Mouse (Mus musculus) midbrain, embryonic 11.5 days (tissue): ENCODE data around the gene Dao. TPM values are rescaled to one million over a fixed set of nuclear protein-coding genes. Genes with fewer than 3 reads are reported as not detected.
A peak's percentile ranks its signal among the peaks of the same experiment; 100 is the strongest.

ENCODE experiments used
- ATAC-seq: fragments of 200-750 bp; cut with Nextera tagmentation; 2 replicates; pipeline ENCODE4 v1.8.0; 2017; ENCODE audit warnings: moderate TSS enrichment, moderate library complexity; ENCODE audit not compliant: low FRiP score
- DNase-seq: peaks from one replicate; pipeline ENCODE4 v3.0.0; 2015; ENCODE audit warnings: low spot score; ENCODE audit errors: missing footprints
- H3K27ac ChIP-seq: fragments of 300-500 bp; sonication (generic); 2 replicates; pipeline ENCODE4 v1.5.1; 2014; ENCODE audit warnings: low read depth, low read length
- H3K27me3 ChIP-seq: fragments of 300-500 bp; sonication (generic); 2 replicates; pipeline ENCODE4 v1.6.1; 2014; ENCODE audit warnings: mild to moderate bottlenecking, low read length, moderate library complexity, mixed read lengths; ENCODE audit not compliant: control insufficient read depth, insufficient read depth
- H3K36me3 ChIP-seq: fragments of 300-500 bp; sonication (generic); 2 replicates; pipeline ENCODE4 v1.6.1; 2014; ENCODE audit warnings: mild to moderate bottlenecking, low read length, moderate library complexity, mixed read lengths; ENCODE audit not compliant: control insufficient read depth, insufficient read depth
- H3K4me1 ChIP-seq: fragments of 300-500 bp; sonication (generic); 2 replicates; pipeline ENCODE4 v1.6.1; 2014; ENCODE audit warnings: low read length; ENCODE audit not compliant: control insufficient read depth, insufficient read depth
- H3K4me2 ChIP-seq: fragments of 300-500 bp; sonication (generic); 2 replicates; pipeline ENCODE4 v1.6.1; 2014; ENCODE audit warnings: mild to moderate bottlenecking, moderate library complexity
- H3K4me3 ChIP-seq: fragments of 300-500 bp; sonication (generic); 2 replicates; pipeline ENCODE4 v1.5.1; 2014; ENCODE audit warnings: low read depth, low read length
- H3K9ac ChIP-seq: fragments of 300-500 bp; sonication (generic); 2 replicates; pipeline ENCODE4 v1.6.1; 2014; ENCODE audit warnings: low read length
- H3K9me3 ChIP-seq: fragments of 300-500 bp; sonication (generic); 2 replicates; pipeline ENCODE4 v1.6.1; 2016; ENCODE audit warnings: low read length; ENCODE audit not compliant: control insufficient read depth
- WGBS: fragments of 180-500 bp; shearing (Covaris S2); extraction: QIAGEN DNeasy Blood & Tissue Kit; methylation state at CpG from one replicate; pipeline ENCODE4 v1.1.7; 2014; 5-methylcytosine and 5-hydroxymethylcytosine counted together
- polyA plus RNA-seq: library from polyadenylated mRNA; unstranded; fragments of >200 nt; fragmentation: Nextera tagmentation; extraction: Ambion mirVana; gene quantifications from 2 replicates; pipeline ENCODE4 v1.2.1, GENCODE M21; 2014

Gene Dao
- not detected in 2 replicates for polyA plus RNA-seq

- Histone ChIP-seq H3K4me1 (no peaks in the 10 kb centered on the region; the same call in 1 of the 2 replicates), H3K9me3 (no peaks in the 10 kb centered on the region), H3K4me3 (no peak within 1 kb of the TSS), H3K4me2 (no peak within 1 kb of the TSS), H3K27ac (no peak within 1 kb of the TSS), H3K36me3 (no peaks in the 10 kb centered on the region), H3K27me3 (no peaks in the 10 kb centered on the region), H3K9ac (no peak within 1 kb of the TSS)
- ATAC-seq (no peak), DNase-seq (no peak)
- 79% methylated on average over 3 of the region's 5 CpGs for WGBS
These were observed at the start of gene Dao for GRCm38 (mm10) chr5:114003542-114003941. Gene Dao (plus strand): TSS chr5:114003703.

- H3K9me3 ChIP-seq = no peaks in the 10 kb centered on the region
- WGBS = 12% methylated on average over 7 of the region's 7 CpGs
- peaks cover 9% of the 10 kb centered on the region; the same call in 1 of the 2 replicates for H3K36me3 ChIP-seq
- ATAC-seq (peak; percentile 33; the same call in 1 of the 2 replicates), DNase-seq (peak; percentile 98)
- H3K27me3 ChIP-seq = no peaks in the 10 kb centered on the region
- no peak overlapping the region for H3K4me3 ChIP-seq
- no peaks in the 10 kb centered on the region for H3K4me1 ChIP-seq
- H3K27ac ChIP-seq = no peak overlapping the region
- no peak overlapping the region for H3K4me2 ChIP-seq
- no peak overlapping the region for H3K9ac ChIP-seq
These were observed 49.1 kb upstream of the Dao start for GRCm38 (mm10) chr5:113954421-113954820.

GRCm38 (mm10) chr5:113955281-113955680 lies 48.2 kb upstream of the Dao start:
- 90% methylated on average over 5 of the region's 5 CpGs for WGBS
- Histone ChIP-seq H3K9ac (no peak overlapping the region), H3K27ac (no peak overlapping the region), H3K27me3 (no peaks in the 10 kb centered on the region), H3K36me3 (peaks cover 6% of the 10 kb centered on the region; the same call in 1 of the 2 replicates), H3K4me1 (no peaks in the 10 kb centered on the region), H3K4me3 (no peak overlapping the region), H3K9me3 (no peaks in the 10 kb centered on the region), H3K4me2 (no peak overlapping the region)
- DNase-seq = no peak
- no peak for ATAC-seq

GRCm38 (mm10) chr5:113955691-113956090 lies 47.8 kb upstream of the Dao start:
- no peak for ATAC-seq
- Histone ChIP-seq H3K9ac (no peak overlapping the region), H3K27ac (no peak overlapping the region), H3K27me3 (no peaks in the 10 kb centered on the region), H3K9me3 (no peaks in the 10 kb centered on the region), H3K4me3 (no peak overlapping the region), H3K4me2 (no peak overlapping the region), H3K36me3 (0 out of 2 replicates have a peak, but pooled peaks cover 2% of the 10 kb centered on the region), H3K4me1 (no peaks in the 10 kb centered on the region)
- 88% methylated on average over 8 of the region's 8 CpGs for WGBS
- DNase-seq = no peak

DNA sequence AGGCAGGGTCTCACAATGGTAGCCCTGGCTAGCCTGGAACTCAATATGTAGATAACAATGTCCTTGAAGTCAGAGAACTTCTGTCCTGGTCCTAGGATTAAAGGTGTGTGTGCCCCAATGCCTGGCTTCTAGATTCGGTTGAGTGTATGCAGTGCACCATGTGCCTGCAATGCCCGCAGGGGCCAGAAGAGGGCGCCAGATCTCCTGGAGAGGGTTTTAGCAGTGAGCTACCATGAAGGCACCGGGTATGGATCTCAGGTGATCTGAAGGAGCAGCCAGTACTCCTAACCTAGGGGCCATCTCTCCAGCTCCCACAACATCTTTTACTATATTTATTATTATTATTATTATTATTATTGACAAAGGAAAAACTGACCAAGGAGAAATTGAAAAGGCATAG lies 47.0 kb upstream of the Dao start:
- Histone ChIP-seq H3K4me1 (no peaks in the 10 kb centered on the region), H3K4me2 (no peak overlapping the region), H3K9me3 (no peaks in the 10 kb centered on the region), H3K27me3 (no peaks in the 10 kb centered on the region), H3K36me3 (0 out of 2 replicates have a peak, but pooled peaks cover 2% of the 10 kb centered on the region), H3K27ac (no peak overlapping the region), H3K4me3 (no peak overlapping the region), H3K9ac (no peak overlapping the region)
- ATAC-seq = 0 out of 2 replicates have a peak, but pooled peaks have one; percentile 42
- 7% methylated on average over 4 of the region's 4 CpGs for WGBS
- peak; percentile 100 for DNase-seq

GRCm38 (mm10) chr5:113959039-113959438 lies 44.5 kb upstream of the Dao start:
- ATAC-seq (no peak), DNase-seq (no peak)
- Histone ChIP-seq H3K4me2 (no peak overlapping the region), H3K4me3 (no peak overlapping the region), H3K9ac (no peak overlapping the region), H3K9me3 (no peaks in the 10 kb centered on the region), H3K36me3 (0 out of 2 replicates have a peak, but pooled peaks cover under 1% of the 10 kb centered on the region), H3K4me1 (no peaks in the 10 kb centered on the region), H3K27ac (no peak overlapping the region), H3K27me3 (no peaks in the 10 kb centered on the region)
- WGBS = 7% methylated on average over 6 of the region's 6 CpGs

DNA sequence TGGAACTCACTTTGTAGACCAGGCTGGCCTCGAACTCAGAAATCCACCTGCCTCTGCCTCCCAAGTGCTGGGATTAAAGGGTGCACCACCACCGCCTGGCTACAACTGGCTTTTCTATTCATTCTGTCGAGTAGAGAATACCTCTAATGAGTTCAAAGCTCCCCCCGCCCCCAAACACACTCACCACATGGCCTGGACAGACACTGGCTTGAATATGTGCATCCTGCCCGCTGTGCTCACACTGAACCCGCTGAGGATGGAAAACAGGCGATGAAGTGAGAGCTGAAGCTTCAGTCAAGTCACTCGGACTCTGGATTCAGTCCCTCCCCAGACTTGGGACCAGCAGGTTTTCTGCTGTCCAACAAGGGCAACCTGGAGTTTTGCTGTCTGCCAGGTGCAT lies 43.1 kb upstream of the Dao start:
- H3K9ac ChIP-seq = no peak overlapping the region
- WGBS = 79% methylated on average over 8 of the region's 8 CpGs
- H3K4me3 ChIP-seq = no peak overlapping the region
- no peak overlapping the region for H3K4me2 ChIP-seq
- H3K9me3 ChIP-seq = no peaks in the 10 kb centered on the region
- ATAC-seq = no peak
- no peaks in the 10 kb centered on the region for H3K27me3 ChIP-seq
- 0 out of 2 replicates have a peak, but pooled peaks cover 3% of the 10 kb centered on the region for H3K36me3 ChIP-seq
- H3K27ac ChIP-seq = no peak overlapping the region
- H3K4me1 ChIP-seq = no peaks in the 10 kb centered on the region
- DNase-seq = no peak

- no peak overlapping the region for H3K9ac ChIP-seq
- no peak overlapping the region for H3K4me2 ChIP-seq
- no peaks in the 10 kb centered on the region for H3K27me3 ChIP-seq
- 85% methylated on average over 7 of the region's 7 CpGs for WGBS
- H3K4me1 ChIP-seq = no peaks in the 10 kb centered on the region
- H3K9me3 ChIP-seq = no peaks in the 10 kb centered on the region
- no peak overlapping the region for H3K27ac ChIP-seq
- DNase-seq = no peak
- no peak overlapping the region for H3K4me3 ChIP-seq
- H3K36me3 ChIP-seq = peaks cover 8% of the 10 kb centered on the region; the same call in 1 of the 2 replicates
- ATAC-seq = no peak
These were observed 41.7 kb upstream of the Dao start for GRCm38 (mm10) chr5:113961776-113962175.

DNA sequence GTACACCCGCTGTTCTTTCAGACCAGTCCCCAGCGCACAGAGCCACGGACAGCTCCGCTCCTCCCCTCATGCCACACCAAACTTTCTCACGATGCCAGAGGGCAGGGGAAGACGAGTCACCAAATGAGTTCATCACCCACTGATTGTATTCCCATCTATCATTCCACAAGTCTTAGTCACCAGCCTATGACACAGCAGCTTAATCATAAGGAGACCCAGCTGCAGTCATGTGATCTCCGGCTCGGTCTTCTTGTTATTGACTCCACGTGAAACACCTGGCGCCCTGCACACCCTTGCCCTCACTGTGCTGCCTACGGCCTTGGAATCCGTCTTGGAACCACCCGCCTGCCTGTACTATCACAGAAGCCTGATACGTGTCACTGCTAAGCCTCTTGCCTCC lies 38.5 kb upstream of the Dao start:
- WGBS = 92% methylated on average over 14 of the region's 14 CpGs
- Histone ChIP-seq H3K9ac (no peak overlapping the region), H3K27me3 (no peaks in the 10 kb centered on the region), H3K27ac (no peak overlapping the region), H3K36me3 (peaks cover 9% of the 10 kb centered on the region; the same call in 1 of the 2 replicates), H3K4me3 (no peak overlapping the region), H3K4me2 (no peak overlapping the region), H3K9me3 (no peaks in the 10 kb centered on the region), H3K4me1 (no peaks in the 10 kb centered on the region)
- DNase-seq = no peak
- no peak for ATAC-seq
